Mouse (Mus musculus) heart, postnatal 0 days (tissue): ENCODE measurements around the gene Pcgf5.

Source experiments
- CTCF ChIP-seq: IDR thresholded peaks from 2 replicates; pipeline ENCODE4 v1.5.1; 2016; ENCODE audit warnings: antibody characterized with exemption, control low read depth, low read depth
- EP300 ChIP-seq: IDR thresholded peaks from 2 replicates; pipeline ENCODE4 v1.6.1; 2016; ENCODE audit warnings: antibody characterized with exemption, low read depth

DNA sequence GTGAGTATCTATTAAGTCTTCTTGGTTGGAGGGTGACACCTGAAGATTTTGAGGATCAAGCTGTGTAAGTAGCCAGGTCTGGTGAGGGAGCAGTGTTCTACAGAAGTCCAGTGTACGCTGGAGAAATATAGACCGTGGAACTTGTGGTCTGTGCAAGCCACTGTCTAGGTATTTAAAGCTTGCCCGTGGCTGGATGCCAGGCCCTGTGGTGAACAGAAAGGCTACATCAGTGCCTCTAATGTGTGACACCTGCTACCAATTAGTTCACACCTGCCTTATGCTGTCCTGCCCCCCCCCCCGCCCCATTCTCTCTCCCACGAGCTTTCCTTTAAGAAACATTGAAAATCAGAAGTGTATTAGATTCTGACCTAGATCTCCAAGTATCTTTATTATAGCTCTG lies 40.4 kb downstream of the Pcgf5 start:
- TF ChIP-seq EP300 (no peak), CTCF (no peak)
